Mouse (Mus musculus) adipocyte (in vitro differentiated cells): Measurements from ENCODE around the gene Olfr1265.

Source experiments
- DNase-seq: peaks from one replicate; pipeline ENCODE4 v3.0.0-alpha.2; 2016; ENCODE audit warnings: low spot score

Olfr1265 gene

GRCm38 (mm10) chr2:90035037-90035436 is at the start of gene Olfr1265:
Gene Olfr1265 (plus strand): TSS chr2:90035337.
- no peak for DNase-seq

GRCm38 (mm10) chr2:89990921-89991320 is 44.2 kb upstream of the Olfr1265 start, which contains the start of gene Olfr1261:
Gene Olfr1261 (plus strand): TSS chr2:89991221.
- DNase-seq: no peak

GRCm38 (mm10) chr2:89999845-90000244 is 35.3 kb upstream of the Olfr1265 start, which contains the start of gene Olfr1262:
Gene Olfr1262 (plus strand): TSS chr2:90000145.
- DNase-seq: no peak

- DNase-seq: no peak
Measured at GRCm38 (mm10) chr2:90011831-90012230, 23.3 kb upstream of the Olfr1265 start, which contains the start of gene Olfr1263. Gene Olfr1263 (plus strand): TSS chr2:90012131.

GRCm38 (mm10) chr2:90025477-90025876 is 9.7 kb upstream of the Olfr1265 start, which contains the start of gene Olfr1264:
Gene Olfr1264 (minus strand): TSS chr2:90025577.
- no peak for DNase-seq

GRCm38 (mm10) chr2:90063494-90063893 is 28.4 kb downstream of the Olfr1265 start, which contains the start of gene Olfr140:
Gene Olfr140 (minus strand): TSS chr2:90063594.
- no peak for DNase-seq

- no peak for DNase-seq
Measured at GRCm38 (mm10) chr2:90070065-90070464, 34.9 kb downstream of the Olfr1265 start.
